Mouse (Mus musculus): ENCODE results near the gene Rbm47. TPM values are rescaled to one million over a fixed set of nuclear protein-coding genes. Genes with fewer than 3 reads are reported as not detected.

Gene Rbm47
- polyA plus RNA-seq, 1 experiment from 2014 or later, result 1.1 TPM

DNA sequence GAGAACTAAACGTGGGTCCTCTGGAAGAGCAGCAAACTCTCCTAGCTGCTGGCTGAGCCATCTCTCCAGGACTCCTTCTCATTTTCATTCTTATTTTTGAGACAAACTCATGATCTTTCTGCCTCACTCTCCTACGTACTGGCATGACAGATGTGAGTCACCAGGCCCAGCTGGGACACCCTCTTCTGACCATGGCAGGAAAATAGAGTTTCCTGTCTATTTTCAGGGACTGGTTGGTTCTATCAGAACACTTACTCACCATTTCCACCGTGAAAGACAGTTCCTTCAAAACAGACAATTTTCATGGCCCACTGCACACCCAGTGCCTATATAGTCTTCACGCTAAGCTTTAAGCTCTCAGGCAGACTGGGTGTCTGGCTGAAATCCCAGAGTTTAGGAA is 35.7 kb downstream of the Rbm47 start:
- Histone ChIP-seq H3K4me1 (peaks cover 10% of the 10 kb centered on the region), H3K4me3 (no peak overlapping the region), H3K27ac (no peak overlapping the region), H3K36me3 (no peaks in the 10 kb centered on the region), H3K9me3 (replicated peaks) (no peaks in the 10 kb centered on the region), H3K27me3 (ENCODE audit: low read depth, poor library complexity, severe bottlenecking) (peaks cover 4% of the 10 kb centered on the region; the same call in 1 of the 2 replicates)
- WGBS, result 86% methylated on average over 4 of the region's 4 CpGs
- DNase-seq (ENCODE audit: low spot score), result no peak

DNA sequence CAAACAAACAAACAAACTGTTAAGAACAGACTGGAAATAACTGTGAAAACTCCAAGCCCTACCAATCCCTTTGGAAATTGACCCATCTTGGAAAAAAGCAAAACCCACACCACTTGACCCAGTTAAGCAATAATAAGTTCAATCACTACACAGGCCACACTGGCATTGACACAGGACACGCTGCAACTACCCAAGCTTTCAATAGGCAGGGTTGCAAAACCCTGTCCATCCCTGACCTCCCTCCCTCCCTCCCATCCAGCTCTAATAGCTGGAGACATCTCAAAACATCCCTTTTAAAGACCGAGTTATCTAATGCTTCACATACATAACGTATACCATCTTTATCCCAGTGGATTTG is 37.1 kb downstream of the Rbm47 start:
- no peak overlapping the region for H3K4me3 ChIP-seq
- H3K4me1 ChIP-seq, result peaks cover 10% of the 10 kb centered on the region
- no peak overlapping the region for H3K27ac ChIP-seq
- H3K9me3 ChIP-seq (replicated peaks), result no peaks in the 10 kb centered on the region
- peaks cover 4% of the 10 kb centered on the region; the same call in 1 of the 2 replicates for H3K27me3 ChIP-seq (ENCODE audit: low read depth, poor library complexity, severe bottlenecking)
- no peaks in the 10 kb centered on the region for H3K36me3 ChIP-seq
- WGBS, result 92% methylated on average over 3 of the region's 3 CpGs
- no peak for DNase-seq (ENCODE audit: low spot score)

GRCm38 (mm10) chr5:66135161-66135852 is 37.6 kb downstream of the Rbm47 start:
- WGBS, result 89% methylated on average over 11 of the region's 11 CpGs

GRCm38 (mm10) chr5:66134578-66134977 is 38.3 kb downstream of the Rbm47 start:
- no peaks in the 10 kb centered on the region for H3K36me3 ChIP-seq
- no peaks in the 10 kb centered on the region for H3K9me3 ChIP-seq (replicated peaks)
- H3K4me3 ChIP-seq, result no peak overlapping the region
- 93% methylated on average over 7 of the region's 7 CpGs for WGBS
- peaks cover 5% of the 10 kb centered on the region for H3K4me1 ChIP-seq
- H3K27me3 ChIP-seq (ENCODE audit: low read depth, poor library complexity, severe bottlenecking), result no peaks in the 10 kb centered on the region
- no peak overlapping the region for H3K27ac ChIP-seq
- no peak for DNase-seq (ENCODE audit: low spot score)

More at GRCm38 (mm10) chr5:66135161-66135852, 37.6 kb downstream of the Rbm47 start:
- no peak overlapping the region for H3K27ac ChIP-seq
- no peaks in the 10 kb centered on the region for H3K36me3 ChIP-seq
- H3K27me3 ChIP-seq (ENCODE audit: low read depth, poor library complexity, severe bottlenecking), result peaks cover 4% of the 10 kb centered on the region; the same call in 1 of the 2 replicates
- no peak overlapping the region for H3K4me3 ChIP-seq
- H3K4me1 ChIP-seq, result peaks cover 10% of the 10 kb centered on the region
- no peak for DNase-seq (ENCODE audit: low spot score)
- no peaks in the 10 kb centered on the region for H3K9me3 ChIP-seq (replicated peaks)

DNA sequence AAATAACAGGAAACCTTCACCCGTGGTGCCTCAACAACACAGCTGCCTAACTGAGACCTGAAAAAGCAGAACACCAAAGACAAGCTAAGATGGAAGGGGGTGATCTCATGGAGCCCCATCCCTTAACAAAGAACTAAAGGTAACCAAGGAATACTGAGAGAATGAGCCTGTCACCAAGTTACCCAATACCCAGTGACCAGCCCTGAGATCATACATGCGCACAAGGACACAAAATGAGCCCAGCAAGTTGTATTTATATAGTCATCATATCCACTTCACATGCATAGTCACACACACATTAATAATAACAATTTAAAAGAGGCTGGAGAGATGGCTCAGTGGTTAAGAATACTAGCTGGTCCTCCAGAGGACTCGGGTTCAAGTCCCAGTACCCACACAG is 44.0 kb downstream of the Rbm47 start:
- Histone ChIP-seq H3K9me3 (replicated peaks) (no peaks in the 10 kb centered on the region), H3K4me3 (no peak overlapping the region), H3K27me3 (ENCODE audit: low read depth, poor library complexity, severe bottlenecking) (no peaks in the 10 kb centered on the region), H3K27ac (no peak overlapping the region), H3K36me3 (no peaks in the 10 kb centered on the region), H3K4me1 (peaks cover 11% of the 10 kb centered on the region)
- WGBS, result 90% methylated on average over 3 of the region's 3 CpGs
- DNase-seq (ENCODE audit: low spot score), result no peak

GRCm38 (mm10) chr5:66125418-66125817 is 47.5 kb downstream of the Rbm47 start:
- H3K27me3 ChIP-seq (ENCODE audit: low read depth, poor library complexity, severe bottlenecking), result no peaks in the 10 kb centered on the region
- 49% methylated on average over 11 of the region's 11 CpGs for WGBS
- DNase-seq (ENCODE audit: low spot score), result peak; percentile 41
- peak overlapping the region; percentile 38 for H3K27ac ChIP-seq
- H3K4me1 ChIP-seq, result peaks cover 15% of the 10 kb centered on the region
- no peaks in the 10 kb centered on the region for H3K9me3 ChIP-seq (replicated peaks)
- no peak overlapping the region for H3K4me3 ChIP-seq
- H3K36me3 ChIP-seq, result no peaks in the 10 kb centered on the region

DNA sequence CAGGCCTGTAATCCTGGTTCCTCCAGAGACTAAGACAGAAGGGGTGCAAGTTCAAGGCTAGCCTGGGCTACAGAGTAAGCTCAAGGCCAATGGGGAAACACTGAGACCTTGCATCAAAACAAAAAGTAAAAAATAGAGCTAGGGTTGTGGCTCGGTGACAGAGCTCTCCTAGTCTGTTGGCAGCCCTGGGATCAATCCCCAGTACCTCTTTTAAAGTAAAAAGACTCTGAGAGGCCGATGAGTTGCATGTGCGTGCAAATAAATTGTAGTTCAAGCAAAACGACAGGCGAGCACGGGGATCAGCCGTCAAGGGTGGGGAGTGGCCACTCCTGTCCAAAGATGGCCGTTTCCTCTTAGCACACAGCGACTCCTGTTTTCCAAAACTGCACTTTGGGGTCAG is 48.0 kb downstream of the Rbm47 start:
- no peaks in the 10 kb centered on the region for H3K9me3 ChIP-seq (replicated peaks)
- DNase-seq (ENCODE audit: low spot score), result peak; percentile 43
- H3K36me3 ChIP-seq, result no peaks in the 10 kb centered on the region
- WGBS, result 70% methylated on average over 9 of the region's 9 CpGs
- H3K4me1 ChIP-seq, result peaks cover 15% of the 10 kb centered on the region
- no peak overlapping the region for H3K4me3 ChIP-seq
- peak overlapping the region; percentile 38 for H3K27ac ChIP-seq
- no peaks in the 10 kb centered on the region for H3K27me3 ChIP-seq (ENCODE audit: low read depth, poor library complexity, severe bottlenecking)

DNA sequence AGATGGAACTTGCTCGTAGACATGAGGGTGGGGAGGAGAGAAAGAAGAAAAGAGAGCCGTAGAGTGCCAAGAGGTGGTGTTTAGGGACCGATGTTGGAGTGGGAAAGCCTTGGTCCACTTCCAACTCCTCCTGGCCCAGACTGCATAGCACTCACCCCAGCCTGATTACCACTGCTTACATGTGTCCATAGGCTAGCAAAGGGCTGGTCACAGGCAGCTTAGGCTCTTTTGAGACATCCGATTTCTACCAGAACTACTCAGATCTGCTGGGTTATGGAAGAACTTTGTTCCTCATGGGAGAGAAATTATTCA is 48.9 kb downstream of the Rbm47 start:
- Histone ChIP-seq H3K27ac (no peak overlapping the region), H3K36me3 (no peaks in the 10 kb centered on the region), H3K4me3 (no peak overlapping the region), H3K9me3 (replicated peaks) (no peaks in the 10 kb centered on the region), H3K27me3 (ENCODE audit: low read depth, poor library complexity, severe bottlenecking) (no peaks in the 10 kb centered on the region), H3K4me1 (peaks cover 15% of the 10 kb centered on the region)
- 90% methylated on average over 4 of the region's 4 CpGs for WGBS
- no peak for DNase-seq (ENCODE audit: low spot score)

DNA sequence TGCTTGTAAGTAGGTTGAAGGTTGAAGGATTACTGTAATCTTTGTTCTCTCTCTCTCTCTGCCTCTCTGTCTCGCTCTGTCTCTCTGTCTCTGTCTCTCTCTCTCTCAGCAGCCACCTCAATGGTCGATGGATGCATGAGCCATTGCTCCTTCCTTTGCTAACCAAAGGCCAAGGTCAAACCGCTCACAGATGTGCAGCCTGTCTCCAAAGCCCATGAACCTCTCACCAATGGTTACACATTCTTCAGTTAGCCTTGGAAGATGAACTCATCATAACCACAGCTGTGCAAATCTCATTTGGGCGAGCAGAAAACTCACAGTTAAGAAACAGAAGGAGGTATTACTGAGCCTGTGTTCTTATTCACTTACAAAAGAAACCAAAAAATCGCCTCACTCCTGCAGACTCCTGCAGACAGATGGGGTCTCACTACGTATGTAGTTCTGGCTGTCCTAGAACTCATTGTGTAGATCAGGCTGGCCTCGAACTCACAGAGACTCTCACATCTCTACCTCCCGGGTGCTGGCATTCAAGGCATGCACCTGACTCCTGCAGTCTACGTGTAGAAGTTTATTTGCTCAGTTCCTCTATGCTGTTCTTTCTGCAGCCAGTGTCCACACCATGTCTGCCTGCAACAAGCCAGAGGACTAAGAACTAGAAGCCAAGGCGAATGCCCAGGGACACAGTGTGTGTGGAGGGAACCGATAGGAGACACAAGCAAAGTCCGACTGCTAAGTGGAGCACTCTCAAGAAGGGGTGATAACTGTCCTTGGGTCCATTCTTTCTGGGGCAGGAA is 49.4 kb downstream of the Rbm47 start:
- whole genome bisulfite sequencing, result 92% methylated on average over 12 of the region's 12 CpGs
- Histone ChIP-seq H3K9me3 (replicated peaks) (no peaks in the 10 kb centered on the region), H3K27ac (no peak overlapping the region), H3K4me3 (no peak overlapping the region), H3K4me1 (peaks cover 15% of the 10 kb centered on the region), H3K27me3 (ENCODE audit: low read depth, poor library complexity, severe bottlenecking) (no peaks in the 10 kb centered on the region), H3K36me3 (no peaks in the 10 kb centered on the region)
- no peak for DNase-seq (ENCODE audit: low spot score)

GRCm38 (mm10) chr5:66121255-66121654 is 51.7 kb downstream of the Rbm47 start:
- no peak overlapping the region for H3K27ac ChIP-seq
- H3K4me3 ChIP-seq, result no peak overlapping the region
- H3K9me3 ChIP-seq (replicated peaks), result no peaks in the 10 kb centered on the region
- no peaks in the 10 kb centered on the region for H3K27me3 ChIP-seq (ENCODE audit: low read depth, poor library complexity, severe bottlenecking)
- peaks cover 15% of the 10 kb centered on the region for H3K4me1 ChIP-seq
- no peaks in the 10 kb centered on the region for H3K36me3 ChIP-seq
- DNase-seq (ENCODE audit: low spot score), result no peak

GRCm38 (mm10) chr5:66114751-66115150 is 58.2 kb downstream of the Rbm47 start:
- Histone ChIP-seq H3K27me3 (ENCODE audit: low read depth, poor library complexity, severe bottlenecking) (no peaks in the 10 kb centered on the region), H3K4me3 (no peak overlapping the region), H3K9me3 (replicated peaks) (no peaks in the 10 kb centered on the region), H3K36me3 (no peaks in the 10 kb centered on the region), H3K27ac (no peak overlapping the region), H3K4me1 (no peaks in the 10 kb centered on the region)
- 73% methylated on average over 14 of the region's 14 CpGs for whole genome bisulfite sequencing
- DNase-seq (ENCODE audit: low spot score), result no peak

- Histone ChIP-seq H3K27me3 (ENCODE audit: low read depth, poor library complexity, severe bottlenecking) (no peaks in the 10 kb centered on the region), H3K9me3 (replicated peaks) (no peaks in the 10 kb centered on the region), H3K27ac (no peak overlapping the region), H3K36me3 (no peaks in the 10 kb centered on the region), H3K4me1 (no peaks in the 10 kb centered on the region), H3K4me3 (no peak overlapping the region)
- WGBS, result 77% methylated on average over 6 of the region's 6 CpGs
- no peak for DNase-seq (ENCODE audit: low spot score)
Measured at GRCm38 (mm10) chr5:66114208-66114607, 58.7 kb downstream of the Rbm47 start.

- Histone ChIP-seq H3K27ac (no peak overlapping the region), H3K27me3 (ENCODE audit: low read depth, poor library complexity, severe bottlenecking) (no peaks in the 10 kb centered on the region), H3K36me3 (no peaks in the 10 kb centered on the region), H3K4me1 (no peaks in the 10 kb centered on the region), H3K9me3 (replicated peaks) (no peaks in the 10 kb centered on the region), H3K4me3 (no peak overlapping the region)
- 83% methylated on average over 8 of the region's 8 CpGs for WGBS
- no peak for DNase-seq (ENCODE audit: low spot score)
Measured at GRCm38 (mm10) chr5:66112059-66112458, 60.9 kb downstream of the Rbm47 start.

All from limb, embryonic 10.5 days (tissue).